Mouse (Mus musculus) adrenal gland, adult 10 weeks (tissue): ENCODE measurements around the gene Tas2r138. TPM values are rescaled to one million over a fixed set of nuclear protein-coding genes. Genes with fewer than 3 reads are reported as not detected.

ENCODE experiments used
- polyA plus RNA-seq: library from polyadenylated mRNA; stranded (reverse); fragments of 350-450 nt; fragmentation: Illumina TruSeq; extraction: RNeasy Lipid Tissue Mini Kit (QIAGEN cat#74804); gene quantifications from one replicate; pipeline ENCODE4 v1.2.3, GENCODE M21; 2014; ENCODE audit warnings: low read depth, low replicate concordance

Tas2r138 gene
- polyA plus RNA-seq: not detected

DNA sequence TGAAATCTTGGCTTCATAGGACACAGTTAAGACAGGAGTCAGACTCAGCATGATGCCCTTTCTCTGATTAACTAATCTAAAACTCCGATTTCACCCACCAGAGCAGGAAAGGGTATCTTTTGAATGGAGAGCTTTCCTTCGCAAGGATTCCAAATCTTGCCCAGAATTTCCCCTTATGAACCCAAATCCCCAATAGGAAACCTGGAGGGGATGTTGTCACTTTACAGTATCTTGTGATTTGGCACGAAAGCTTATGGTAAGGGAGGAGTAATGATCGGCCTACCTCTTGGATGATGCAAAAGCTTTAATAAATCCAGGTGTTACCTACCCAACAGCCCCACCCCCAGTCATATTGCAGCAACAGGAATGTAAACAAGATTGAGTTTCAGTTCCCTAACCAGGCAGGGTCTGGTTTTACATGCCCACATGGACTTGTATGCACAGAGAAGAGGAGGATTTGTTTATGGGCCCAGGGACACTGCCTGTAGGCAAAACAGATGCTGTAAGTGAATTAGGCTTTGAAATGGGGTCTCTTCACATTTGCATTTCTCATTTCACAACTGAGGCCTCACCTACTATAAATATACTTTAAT, at the start of gene Tas2r138:
Tas2r138 (minus strand) TSS at position 51 of the 593 bp plus-strand sequence.

GRCm38 (mm10) chr6:40628406-40629000, 15.4 kb upstream of the Tas2r138 start, which contains the start of gene Mgam:
Gene Mgam (plus strand): TSS chr6:40628831.

DNA sequence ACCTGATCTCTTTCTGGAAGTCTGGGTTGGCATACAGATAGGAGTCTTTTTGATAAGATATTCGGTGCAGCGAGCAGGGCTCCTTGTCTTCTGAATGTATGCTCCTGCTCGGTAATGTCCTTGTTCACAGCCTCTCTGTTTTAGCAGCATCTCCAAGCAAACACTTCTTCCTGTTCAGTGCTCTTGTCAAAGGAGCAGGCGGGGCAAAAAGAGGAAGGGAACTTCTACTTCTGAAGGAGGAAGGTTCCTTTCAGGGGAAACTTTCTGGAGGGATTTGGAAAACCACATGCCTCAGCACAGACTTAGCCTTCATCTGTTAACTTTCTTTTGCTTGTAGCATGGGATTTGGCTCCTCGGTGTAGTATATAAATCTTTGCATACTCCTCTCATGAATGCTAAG, 27.5 kb downstream of the Tas2r138 start, which contains the start of gene Clec5a:
Clec5a (minus strand) TSS at position 177 of the 400 bp plus-strand sequence.

GRCm38 (mm10) chr6:40569187-40569586, 43.9 kb downstream of the Tas2r138 start, which contains the start of gene Olfr460:
Gene Olfr460 (plus strand): TSS chr6:40569487.

Other genes starting within 250 kb of the Tas2r138 start
- gene E330009J07Rik, start 177.2 kb downstream of the Tas2r138 start, polyA plus RNA-seq: 19.3 TPM
- not detected for gene Wee2, start 174.2 kb downstream of the Tas2r138 start, polyA plus RNA-seq
- gene Ssbp1, start 142.0 kb downstream of the Tas2r138 start, polyA plus RNA-seq: 125 TPM
- not detected for gene Tas2r137, start 122.1 kb downstream of the Tas2r138 start, polyA plus RNA-seq
- not detected for gene Tas2r108, start 119.8 kb downstream of the Tas2r138 start, polyA plus RNA-seq
- not detected for gene Prss37, start 93.8 kb downstream of the Tas2r138 start, polyA plus RNA-seq
- gene Olfr461, start 58.3 kb downstream of the Tas2r138 start, polyA plus RNA-seq: not detected
- not detected for gene Olfr460, start 43.8 kb downstream of the Tas2r138 start, polyA plus RNA-seq
- 9.6 TPM for gene Clec5a, start 27.5 kb downstream of the Tas2r138 start, polyA plus RNA-seq
- 1.7 TPM for gene Mgam, start 15.5 kb upstream of the Tas2r138 start, polyA plus RNA-seq